Mouse (Mus musculus) stomach, postnatal 0 days (tissue): ENCODE measurements at regions not wholly inside any gene's neighbourhood (a gene's known extent, or its start where the extent isn't known, plus 50 kb on each side); places are given as distances from the start of the nearest gene placed in this dataset.
"Not testable (repeated sequence)": the region's sequence is repeated elsewhere in the genome, so short reads cannot be mapped to it uniquely, and the experiment has no call there.

Experiments
- ATAC-seq: fragments of 200-750 bp; cut with Nextera tagmentation; 2 replicates; pipeline ENCODE4 v1.8.0; 2017; ENCODE audit not compliant: low FRiP score, low TSS enrichment
- DNase-seq: peaks from one replicate; pipeline ENCODE4 v3.0.0-alpha.2; 2016; ENCODE audit warnings: low spot score
- H3K27ac ChIP-seq: fragments of 300-500 bp; sonication (generic); replicated peaks from 2 replicates; pipeline ENCODE4 v1.5.1; 2014; ENCODE audit warnings: mild to moderate bottlenecking, control low read depth
- H3K27me3 ChIP-seq: fragments of 300-500 bp; sonication (generic); 2 replicates; pipeline ENCODE4 v1.6.1; 2014; ENCODE audit warnings: low read length; ENCODE audit not compliant: control insufficient read depth, insufficient read depth
- H3K36me3 ChIP-seq: fragments of 300-500 bp; sonication (generic); 2 replicates; pipeline ENCODE4 v1.6.1; 2014; ENCODE audit warnings: low read length, mixed read lengths; ENCODE audit not compliant: control insufficient read depth, insufficient read depth
- H3K4me1 ChIP-seq: fragments of 300-500 bp; sonication (generic); replicated peaks from 2 replicates; pipeline ENCODE4 v1.6.1; 2014; ENCODE audit warnings: antibody characterized with exemption; ENCODE audit not compliant: control insufficient read depth, insufficient read depth
- H3K4me2 ChIP-seq: fragments of 300-500 bp; sonication (generic); replicated peaks from 2 replicates; pipeline ENCODE4 v1.6.1; 2014; ENCODE audit warnings: low read depth, mild to moderate bottlenecking, control low read depth, moderate library complexity
- H3K4me3 ChIP-seq: fragments of 300-500 bp; sonication (generic); 2 replicates; pipeline ENCODE4 v1.5.1; 2014; ENCODE audit warnings: low read depth, low read length, control low read depth
- H3K9ac ChIP-seq: fragments of 300-500 bp; sonication (generic); 2 replicates; pipeline ENCODE4 v1.6.1; 2014; ENCODE audit warnings: mild to moderate bottlenecking, low read length, control low read depth, mixed read lengths
- H3K9me3 ChIP-seq: fragments of 300-500 bp; sonication (generic); 2 replicates; pipeline ENCODE4 v1.6.1; 2016; ENCODE audit warnings: low read length; ENCODE audit not compliant: control insufficient read depth
- CTCF ChIP-seq: IDR thresholded peaks from 2 replicates; pipeline ENCODE4 v1.5.1; 2016; ENCODE audit warnings: antibody characterized with exemption, low read depth, mild to moderate bottlenecking, moderate library complexity
- EP300 ChIP-seq: optimal IDR thresholded peaks from 2 replicates; pipeline ENCODE3; 2016; ENCODE audit warnings: antibody characterized with exemption
- WGBS: fragments of 180-500 bp; shearing (Covaris S2); extraction: QIAGEN DNeasy Blood & Tissue Kit; methylation state at CpG from one replicate; pipeline ENCODE4 v1.1.7; 2014; 5-methylcytosine and 5-hydroxymethylcytosine counted together

- Histone ChIP-seq H3K9ac (no peak overlapping the region), H3K27me3 (no peaks in the 10 kb centered on the region), H3K4me2 (no peak overlapping the region), H3K4me3 (no peak overlapping the region), H3K27ac (no peak overlapping the region), H3K4me1 (no peaks in the 10 kb centered on the region), H3K9me3 (no peaks in the 10 kb centered on the region), H3K36me3 (no peaks in the 10 kb centered on the region)
- 75% methylated on average over 3 of the region's 3 CpGs for WGBS
- DNase-seq (no peak), ATAC-seq (no peak)
- TF ChIP-seq CTCF (no peak), EP300 (no peak)
Measured at GRCm38 (mm10) chr9:3996686-3997085, 312.6 kb downstream of the Aasdhppt start.

DNA sequence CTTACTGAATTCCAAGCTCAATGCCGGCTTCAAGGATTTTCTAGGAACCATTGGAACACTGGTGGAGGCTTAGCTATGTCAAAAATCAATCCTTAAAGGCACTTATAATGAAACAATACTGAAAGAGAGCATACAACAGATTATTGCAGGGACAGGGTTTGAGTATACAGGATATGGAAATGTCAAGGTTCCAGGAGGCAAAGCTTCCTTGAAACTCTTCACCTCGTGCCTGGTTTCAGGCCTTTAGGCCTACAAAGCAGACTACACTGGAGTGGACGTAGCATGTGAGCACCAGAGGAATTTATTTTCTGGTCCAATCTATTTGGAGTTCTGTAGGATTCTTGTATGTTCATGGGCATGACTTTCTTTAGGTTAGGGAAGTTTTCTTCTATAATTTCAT lies 320.9 kb downstream of the Aasdhppt start:
- H3K27me3 ChIP-seq, DNase-seq, H3K4me2 ChIP-seq, H3K27ac ChIP-seq, ATAC-seq, H3K9me3 ChIP-seq, H3K9ac ChIP-seq, H3K4me3 ChIP-seq, H3K4me1 ChIP-seq, H3K36me3 ChIP-seq: not testable (repeated sequence)
- WGBS = 76% methylated on average over 3 of the region's 3 CpGs

- not testable (repeated sequence) for H3K9me3 ChIP-seq, H3K4me2 ChIP-seq, ATAC-seq, H3K27ac ChIP-seq, H3K27me3 ChIP-seq, H3K36me3 ChIP-seq, H3K4me1 ChIP-seq, H3K4me3 ChIP-seq, DNase-seq, H3K9ac ChIP-seq
- 64% methylated on average over 1 of the region's 1 CpGs for WGBS
Measured at GRCm38 (mm10) chr9:3987971-3988370, 321.3 kb downstream of the Aasdhppt start.
